Mouse (Mus musculus) cerebellum, adult 9-10 months (tissue): ENCODE measurements around the gene N6amt1.
A peak's percentile ranks its signal among the peaks of the same experiment; 100 is the strongest.

ENCODE experiments used
- DNase-seq: peaks from one replicate; pipeline ENCODE4 v3.0.0; 2022

Gene N6amt1

GRCm38 (mm10) chr16:87354075-87354583, at the start of gene N6amt1:
Gene N6amt1 (plus strand): TSS chr16:87354185.
- peak; percentile 94 for DNase-seq

DNA sequence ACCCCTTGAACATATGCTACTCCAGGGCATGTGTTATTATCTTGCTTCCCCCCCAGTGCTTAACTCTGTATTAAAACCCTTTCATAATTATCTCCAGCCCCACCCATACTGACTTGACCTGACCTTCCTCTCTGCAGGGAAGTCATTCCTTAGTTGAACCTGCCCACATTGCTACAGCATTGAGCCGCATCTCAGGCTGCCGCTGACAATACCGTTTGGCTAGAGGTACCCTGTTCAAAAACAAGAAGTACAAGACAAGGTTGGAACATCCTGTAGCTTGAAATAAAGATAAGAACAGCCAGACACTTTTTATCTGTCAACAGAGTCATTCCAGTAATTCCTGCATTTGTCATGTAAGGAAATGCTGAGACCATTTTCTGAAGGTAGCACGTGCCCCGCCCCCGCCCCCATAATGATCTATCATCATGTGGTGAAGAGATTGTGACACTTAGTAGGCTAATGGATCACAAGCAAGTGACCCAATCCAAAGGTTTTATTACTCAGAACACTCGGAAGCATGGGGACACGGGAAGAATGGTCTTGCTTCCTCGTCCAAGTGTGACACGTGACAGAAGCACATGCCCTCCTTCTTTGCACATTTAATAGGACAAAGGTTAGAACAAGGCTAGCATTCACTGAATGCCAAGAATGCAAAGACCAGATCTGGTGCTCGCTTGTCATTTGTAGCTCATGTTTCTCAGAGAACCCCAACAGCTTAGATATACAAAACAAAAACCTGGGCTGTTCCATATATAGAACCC, 48.6 kb upstream of the N6amt1 start:
- DNase-seq: no peak

DNA sequence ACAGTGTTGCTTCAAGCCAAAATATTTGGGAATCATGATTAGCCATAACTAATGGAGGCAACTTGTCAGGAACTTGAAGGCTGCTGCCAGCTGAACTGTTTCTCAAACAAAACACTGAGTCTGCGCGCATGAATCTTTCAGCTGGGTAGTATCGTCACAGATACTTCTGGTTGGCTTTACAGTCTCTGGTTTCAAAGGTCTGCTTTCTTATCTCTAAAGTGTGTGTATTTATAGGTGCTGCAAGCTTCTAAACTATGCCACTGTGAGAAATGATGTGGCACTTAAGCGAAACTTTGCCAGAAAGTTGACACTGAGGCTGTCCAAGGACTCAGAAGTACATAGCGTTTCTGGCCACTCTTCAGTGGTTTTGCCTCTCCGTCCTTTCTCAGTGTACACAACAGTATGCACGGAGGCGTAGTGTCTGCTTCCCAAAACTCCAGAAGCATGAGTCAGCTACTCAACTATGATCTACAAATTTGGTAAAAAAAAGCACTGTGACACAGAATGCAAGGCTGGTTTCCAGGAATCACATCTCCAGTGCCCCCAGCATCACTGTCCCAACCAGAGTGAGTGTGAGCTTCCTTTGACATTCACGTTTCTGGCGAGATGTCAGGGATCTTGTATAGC, 46.8 kb upstream of the N6amt1 start:
- no peak for DNase-seq

DNA sequence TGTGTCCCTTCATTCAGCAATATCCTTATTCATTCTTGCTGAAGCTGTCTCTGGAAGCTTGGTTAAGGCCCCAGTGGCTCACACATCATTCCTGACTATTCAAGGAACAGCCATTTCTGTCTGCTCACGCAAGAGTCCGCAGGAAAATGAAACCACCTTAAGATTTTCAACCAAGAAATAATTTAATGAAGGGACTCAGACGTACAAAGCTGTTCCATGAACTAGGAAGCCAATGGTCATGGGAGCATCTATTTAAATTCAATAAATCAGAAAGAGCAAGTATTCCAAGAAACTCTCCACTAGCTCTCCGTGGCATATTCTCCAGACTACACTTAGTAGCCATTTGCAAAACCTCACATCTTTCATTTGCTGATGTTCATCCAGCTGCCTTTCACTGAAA, 43.3 kb upstream of the N6amt1 start:
- DNase-seq: no peak

DNA sequence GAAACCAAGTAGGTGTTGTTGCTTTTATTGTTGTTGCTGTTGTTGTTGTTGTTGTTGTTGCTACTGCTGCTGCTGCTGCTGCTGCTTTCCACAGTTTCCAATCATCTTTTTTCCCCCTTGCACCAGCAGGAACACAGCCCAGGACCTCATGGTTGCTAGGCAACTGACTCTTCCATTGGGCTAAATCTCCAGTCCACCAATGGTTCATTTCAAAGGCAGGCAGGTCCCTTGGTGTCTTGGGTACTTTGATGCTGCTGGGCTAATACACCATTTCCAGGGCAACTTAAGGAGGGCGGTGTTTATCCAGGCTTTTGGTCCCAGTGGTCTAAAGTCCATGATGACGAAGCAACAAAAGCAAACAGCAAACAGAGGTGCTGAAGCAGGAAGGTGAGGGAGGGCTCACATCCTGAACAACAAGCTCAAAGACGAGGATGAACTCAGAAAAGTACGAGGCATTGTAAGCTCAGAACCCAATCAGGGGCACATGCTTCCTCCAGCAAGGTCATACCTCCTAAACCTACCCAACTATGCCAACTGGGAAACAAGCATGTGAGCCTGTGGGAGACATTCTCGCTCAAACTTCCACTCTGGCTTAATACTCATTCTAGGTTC, 35.7 kb upstream of the N6amt1 start:
- DNase-seq: no peak

GRCm38 (mm10) chr16:87318998-87319397, 35.0 kb upstream of the N6amt1 start:
- DNase-seq: no peak

GRCm38 (mm10) chr16:87319541-87320251, 34.3 kb upstream of the N6amt1 start:
- no peak for DNase-seq

- no peak for DNase-seq
Measured at GRCm38 (mm10) chr16:87320252-87320555, 33.8 kb upstream of the N6amt1 start.

DNA sequence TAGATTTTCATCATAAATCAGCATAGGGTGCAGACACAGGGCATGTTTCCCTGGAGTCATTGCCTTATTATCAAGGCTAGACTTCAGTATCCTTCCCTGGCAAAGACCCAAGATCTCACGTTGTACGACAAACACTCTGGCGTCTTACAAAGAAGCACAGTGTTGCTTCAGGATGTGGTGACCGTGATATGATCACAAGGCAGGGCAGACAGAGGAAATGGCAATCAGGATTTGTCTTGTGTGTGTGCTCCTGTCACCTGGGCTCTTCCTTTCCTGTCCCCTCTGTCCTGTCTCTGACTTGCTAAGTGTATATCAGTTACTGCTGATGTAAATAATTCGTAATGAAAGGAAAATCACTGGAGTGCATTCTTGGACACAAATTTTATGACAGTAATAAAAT, 29.4 kb upstream of the N6amt1 start:
- DNase-seq: no peak

GRCm38 (mm10) chr16:87329986-87330385, 24.0 kb upstream of the N6amt1 start:
- DNase-seq: no peak

DNA sequence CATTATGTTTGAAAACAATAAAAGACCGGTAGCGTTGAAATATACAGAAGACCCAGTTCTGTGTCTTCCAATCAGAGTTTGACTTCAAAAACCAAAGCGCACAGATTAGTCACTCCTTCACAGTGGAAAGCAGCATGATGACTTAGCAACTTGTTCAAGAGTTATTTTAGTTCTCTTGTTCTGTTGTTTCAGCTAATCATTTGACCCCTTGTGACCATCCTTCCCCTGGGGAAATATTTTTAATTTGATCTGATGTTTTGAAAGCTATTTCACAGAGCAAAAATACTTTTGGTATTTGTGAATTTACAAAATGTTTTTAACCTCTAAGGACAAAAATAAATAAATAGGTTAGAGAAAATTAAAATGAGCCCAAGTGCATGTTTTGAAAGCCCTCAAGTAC, 19.2 kb upstream of the N6amt1 start:
- DNase-seq: no peak

- no peak for DNase-seq
Measured at GRCm38 (mm10) chr16:87341043-87341572, 12.9 kb upstream of the N6amt1 start.

DNA sequence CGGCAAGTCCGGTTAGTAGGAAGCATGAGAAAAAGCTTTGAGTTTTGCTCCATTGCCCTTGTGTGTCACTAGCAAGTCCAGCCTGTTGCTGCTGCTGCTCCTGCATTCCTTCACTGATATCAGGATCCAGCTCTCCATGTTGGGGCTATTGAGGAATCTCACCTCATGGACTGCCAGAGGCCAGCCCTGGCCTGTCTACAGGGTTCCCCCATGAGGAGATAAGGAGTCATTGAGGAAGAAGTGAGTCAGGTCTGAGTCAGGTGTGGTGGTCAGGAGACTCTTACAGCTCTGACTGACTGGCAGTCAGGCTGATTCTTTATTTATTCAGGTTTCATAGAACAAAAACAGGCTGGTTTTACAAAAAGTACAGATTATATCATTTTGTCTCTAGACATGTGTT, 5.9 kb upstream of the N6amt1 start:
- no peak for DNase-seq

DNA sequence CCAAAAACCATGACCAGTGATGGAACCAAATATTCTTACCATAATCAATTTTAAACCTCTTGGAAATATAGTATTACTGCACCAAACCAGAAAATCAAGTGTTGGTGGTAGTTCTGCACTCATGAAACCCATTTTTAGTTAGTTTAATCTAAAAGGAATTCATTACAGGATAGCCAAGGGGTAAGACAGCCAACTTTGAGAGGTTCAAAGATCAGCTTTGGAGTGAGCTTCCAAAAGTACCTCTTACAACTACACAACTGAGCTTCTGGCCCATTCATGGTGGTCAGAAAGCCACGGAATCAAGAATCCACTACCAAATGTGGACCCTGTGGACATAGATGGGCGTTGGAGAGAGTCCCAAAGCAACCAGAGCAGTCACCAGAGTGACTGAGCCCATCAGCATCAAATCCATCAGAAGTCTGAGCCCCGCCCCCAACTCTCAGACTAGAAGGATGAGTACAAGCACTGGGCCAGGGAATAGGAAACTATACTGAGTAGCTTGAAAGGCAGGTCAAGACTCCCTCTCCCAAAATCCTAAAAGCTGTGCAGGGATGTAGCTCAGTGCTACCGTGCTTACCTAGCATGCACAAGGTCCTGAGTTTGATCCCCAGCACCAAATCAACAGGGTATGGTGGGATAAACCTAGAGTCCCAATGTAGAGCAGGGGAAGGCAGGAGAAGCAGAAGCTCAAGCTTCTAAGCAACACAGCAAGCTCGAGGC, 2.4 kb upstream of the N6amt1 start:
- DNase-seq: no peak

- no peak for DNase-seq
Measured at GRCm38 (mm10) chr16:87353605-87354004, 380 bp upstream of the N6amt1 start.

DNA sequence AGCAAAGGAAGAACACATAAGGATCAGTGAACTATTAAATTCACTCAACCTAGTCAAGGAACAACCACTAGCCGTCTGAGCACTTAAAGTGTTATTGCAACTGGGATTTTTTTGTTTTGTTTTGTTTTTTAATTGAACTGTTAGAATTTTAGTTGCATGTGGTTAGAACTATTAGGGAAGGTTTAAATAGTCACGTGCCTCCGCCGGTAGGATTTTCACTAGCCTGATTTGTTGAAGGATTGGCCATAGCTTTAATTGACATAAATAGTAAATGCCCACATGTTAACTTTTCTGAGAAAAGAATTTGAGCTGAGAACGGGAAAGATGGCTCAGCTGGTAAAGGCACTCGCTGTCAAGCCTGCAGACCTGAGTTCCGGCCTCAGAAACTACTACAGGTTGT, 763 bp downstream of the N6amt1 start:
- DNase-seq: no peak

- DNase-seq: no peak
Measured at GRCm38 (mm10) chr16:87360096-87360495, 6.1 kb downstream of the N6amt1 start.

GRCm38 (mm10) chr16:87364231-87364630, 10.2 kb downstream of the N6amt1 start:
- DNase-seq: peak; percentile 82

- no peak for DNase-seq
Measured at GRCm38 (mm10) chr16:87366035-87366434, 12.1 kb downstream of the N6amt1 start.

DNA sequence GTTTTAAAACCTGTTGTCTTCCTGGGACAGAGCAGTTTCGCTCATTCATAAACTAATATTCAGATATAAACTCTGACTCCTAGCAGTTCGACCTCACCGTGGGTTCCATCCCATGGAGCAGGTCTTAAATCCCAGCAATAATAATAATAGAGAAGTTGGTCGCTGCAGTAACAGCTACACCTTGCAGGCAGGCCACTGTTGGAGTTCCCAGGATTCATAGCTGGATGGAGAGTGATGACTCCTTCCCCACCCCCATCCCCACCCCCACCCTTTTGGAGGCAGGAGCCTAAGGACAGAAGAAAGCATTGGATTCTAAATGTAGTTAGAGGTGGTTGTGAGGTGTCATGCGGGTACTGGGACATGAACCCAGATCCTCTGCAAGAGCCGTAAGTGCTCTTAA, 12.5 kb downstream of the N6amt1 start:
- no peak for DNase-seq

GRCm38 (mm10) chr16:87382996-87383395, 29.0 kb downstream of the N6amt1 start:
- DNase-seq: no peak

- DNase-seq: no peak
Measured at GRCm38 (mm10) chr16:87384366-87384765, 30.4 kb downstream of the N6amt1 start.
